Mouse (Mus musculus) heart, postnatal 0 days (tissue): ENCODE measurements around the gene Ttc39b.

ENCODE experiments used
- CTCF ChIP-seq: IDR thresholded peaks from 2 replicates; pipeline ENCODE4 v1.5.1; 2016; ENCODE audit warnings: antibody characterized with exemption, control low read depth, low read depth
- EP300 ChIP-seq: IDR thresholded peaks from 2 replicates; pipeline ENCODE4 v1.6.1; 2016; ENCODE audit warnings: antibody characterized with exemption, low read depth

GRCm38 (mm10) chr4:83314922-83315881, 8.9 kb downstream of the Ttc39b start:
- TF ChIP-seq CTCF (no peak), EP300 (no peak)
